Mouse (Mus musculus): ENCODE data around the gene Sept8. TPM values are rescaled to one million over a fixed set of nuclear protein-coding genes. Genes with fewer than 3 reads are reported as not detected.
A peak's percentile ranks its signal among the peaks of the same experiment; 100 is the strongest.

Gene Sept8
- polyA plus RNA-seq, 1 experiment from 2014 or later = 38.1 TPM

DNA sequence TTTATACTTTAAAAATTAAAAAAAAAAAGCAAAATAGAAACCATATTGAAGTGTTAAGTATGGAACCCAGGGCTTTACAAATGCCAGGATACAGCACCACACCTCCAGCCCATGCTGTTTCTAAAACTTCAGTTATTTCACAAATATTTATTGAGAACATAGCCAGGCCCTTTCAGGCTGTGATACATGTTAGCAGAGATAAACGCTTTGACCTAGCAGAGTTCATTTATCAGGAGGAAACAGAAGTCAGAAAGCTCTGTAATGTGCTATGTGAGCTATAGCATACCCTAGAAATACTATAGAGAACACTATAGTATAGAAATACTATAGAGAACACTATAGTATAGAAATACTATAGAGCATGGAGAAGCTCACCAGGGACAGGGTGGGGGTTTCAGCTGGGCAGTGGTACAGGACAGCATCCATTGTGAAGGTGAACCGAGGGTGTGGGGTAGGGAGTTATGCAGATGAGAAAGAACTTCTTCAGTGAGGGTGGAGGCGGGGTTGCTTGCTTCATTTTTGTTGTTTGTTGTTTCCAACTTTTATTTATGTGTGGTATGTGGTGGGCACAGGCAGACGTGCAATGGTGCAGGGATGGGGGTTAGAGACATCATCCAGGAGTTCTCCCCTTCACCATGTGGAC is 37.8 kb upstream of the Sept8 start:
- Histone ChIP-seq H3K4me3 (no peak overlapping the region), H3K9me3 (no peaks in the 10 kb centered on the region; the same call in 1 of the 2 replicates), H3K27me3 (peaks cover 62% of the 10 kb centered on the region), H3K4me2 (no peak overlapping the region), H3K4me1 (peaks cover 17% of the 10 kb centered on the region), H3K36me3 (no peaks in the 10 kb centered on the region), H3K9ac (no peak overlapping the region), H3K27ac (no peak overlapping the region)
- 65% methylated on average over 4 of the region's 4 CpGs for WGBS
- ATAC-seq (ENCODE audit: insufficient number of reproducible peaks, insufficient read depth, low FRiP score, low TSS enrichment, low read depth) = no peak

GRCm38 (mm10) chr11:53483159-53483891 is 35.7 kb upstream of the Sept8 start:
- Histone ChIP-seq H3K4me1 (peaks cover 30% of the 10 kb centered on the region), H3K27me3 (peaks cover 64% of the 10 kb centered on the region), H3K27ac (no peak overlapping the region), H3K9ac (no peak overlapping the region), H3K36me3 (no peaks in the 10 kb centered on the region), H3K9me3 (no peaks in the 10 kb centered on the region; the same call in 1 of the 2 replicates), H3K4me3 (no peak overlapping the region), H3K4me2 (no peak overlapping the region)
- ATAC-seq (ENCODE audit: insufficient number of reproducible peaks, insufficient read depth, low FRiP score, low TSS enrichment, low read depth) = no peak
- 72% methylated on average over 9 of the region's 9 CpGs for WGBS

GRCm38 (mm10) chr11:53485719-53486118 is 33.3 kb upstream of the Sept8 start:
- Histone ChIP-seq H3K36me3 (no peaks in the 10 kb centered on the region), H3K4me1 (peaks cover 13% of the 10 kb centered on the region), H3K4me3 (no peak overlapping the region), H3K4me2 (no peak overlapping the region), H3K9me3 (no peaks in the 10 kb centered on the region; the same call in 1 of the 2 replicates), H3K27ac (no peak overlapping the region), H3K27me3 (peaks cover 40% of the 10 kb centered on the region), H3K9ac (no peak overlapping the region)
- 48% methylated on average over 3 of the region's 3 CpGs for WGBS
- no peak for ATAC-seq (ENCODE audit: insufficient number of reproducible peaks, insufficient read depth, low FRiP score, low TSS enrichment, low read depth)

DNA sequence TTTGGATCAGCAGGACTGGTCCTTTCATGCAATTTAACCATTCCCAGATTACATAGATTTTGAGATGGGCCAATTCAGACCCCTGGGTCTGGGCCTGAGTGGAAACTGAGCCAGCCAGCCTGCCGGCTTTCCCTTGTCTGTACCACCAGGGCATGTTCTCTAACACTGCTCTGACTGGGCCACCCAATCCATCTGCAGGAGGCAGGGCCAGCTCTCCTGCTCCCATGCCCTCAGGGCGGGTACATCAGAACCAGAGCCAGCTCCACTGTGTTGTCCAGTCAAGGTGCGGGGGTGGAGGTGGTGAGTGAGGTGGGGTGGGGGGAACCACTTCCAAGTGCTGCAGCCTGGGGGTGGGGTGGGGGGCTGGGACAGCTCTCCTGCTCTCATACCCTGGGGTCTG is 32.7 kb upstream of the Sept8 start:
- Histone ChIP-seq H3K9me3 (no peaks in the 10 kb centered on the region; the same call in 1 of the 2 replicates), H3K4me3 (no peak overlapping the region), H3K27ac (no peak overlapping the region), H3K36me3 (no peaks in the 10 kb centered on the region), H3K27me3 (peaks cover 34% of the 10 kb centered on the region), H3K4me1 (peaks cover 13% of the 10 kb centered on the region), H3K9ac (no peak overlapping the region), H3K4me2 (peak overlapping the region; percentile 61)
- 52% methylated on average over 3 of the region's 3 CpGs for WGBS
- ATAC-seq (ENCODE audit: insufficient number of reproducible peaks, insufficient read depth, low FRiP score, low TSS enrichment, low read depth) = peak; percentile 32; the same call in 1 of the 2 replicates

DNA sequence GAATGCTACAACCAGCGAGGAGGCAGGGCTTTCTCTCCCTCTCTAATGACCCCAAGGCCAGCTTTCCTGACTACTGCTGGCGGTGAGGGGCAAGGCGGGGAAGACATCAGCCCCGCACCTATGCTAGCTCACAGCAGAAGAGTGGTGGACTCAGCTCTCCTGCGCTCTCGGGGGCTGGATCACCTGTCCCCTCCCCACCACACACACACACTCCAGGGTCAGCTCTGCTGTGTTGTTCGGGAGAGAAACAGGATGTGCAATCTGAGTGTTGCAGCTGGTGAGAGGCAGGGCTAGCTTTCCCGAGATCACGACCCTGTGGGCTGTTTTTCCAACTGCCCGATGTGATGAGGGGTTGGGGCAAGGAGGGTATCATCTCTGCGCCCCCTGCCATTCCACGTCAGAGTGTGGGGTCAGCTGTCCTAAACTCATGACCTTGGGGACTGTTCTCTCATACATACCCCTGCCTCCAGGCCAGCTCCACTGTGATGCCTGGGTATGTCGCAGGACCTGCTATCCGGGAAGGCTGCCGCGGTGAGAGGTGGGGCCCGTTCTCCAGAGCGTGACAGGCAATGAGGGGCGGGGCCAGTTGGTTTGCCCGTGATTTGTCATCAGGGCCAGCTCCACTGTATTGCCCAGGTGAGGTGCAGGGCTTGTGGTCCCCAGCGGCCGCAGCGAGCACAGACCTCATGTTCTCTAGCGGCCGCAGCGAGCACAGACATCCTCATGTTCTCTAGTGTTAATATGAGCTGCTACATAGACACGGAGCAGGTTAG is 32.0 kb upstream of the Sept8 start:
- ATAC-seq (ENCODE audit: insufficient number of reproducible peaks, insufficient read depth, low FRiP score, low TSS enrichment, low read depth) = no peak; the same call in 1 of the 2 replicates
- H3K9ac ChIP-seq = peak overlapping the region; percentile 22; the same call in 1 of the 2 replicates

DNA sequence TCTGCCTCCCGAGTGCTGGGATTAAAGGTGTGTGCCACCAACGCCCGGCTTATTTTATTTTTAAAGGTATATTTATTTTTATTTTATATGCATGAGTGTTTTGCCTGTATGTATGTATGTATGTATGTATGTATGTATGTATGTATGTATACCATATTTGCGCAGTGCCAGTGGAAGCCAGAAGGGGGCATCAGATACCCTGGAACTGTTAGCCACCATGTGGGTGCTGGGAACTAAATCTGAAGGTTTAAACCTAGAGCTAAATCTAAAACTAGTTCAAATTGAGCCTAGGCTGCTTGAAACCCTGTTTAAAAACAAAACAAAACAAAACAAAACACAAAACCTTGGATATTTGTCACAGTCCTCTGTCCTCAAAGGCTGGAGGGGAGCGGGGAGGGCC is 30.1 kb upstream of the Sept8 start:
- H3K36me3 ChIP-seq = no peaks in the 10 kb centered on the region
- H3K9me3 ChIP-seq = no peaks in the 10 kb centered on the region; the same call in 1 of the 2 replicates
- WGBS = 95% methylated on average over 5 of the region's 5 CpGs
- no peak overlapping the region for H3K27ac ChIP-seq
- no peak overlapping the region for H3K4me3 ChIP-seq
- H3K4me1 ChIP-seq = peaks cover 16% of the 10 kb centered on the region
- H3K9ac ChIP-seq = no peak overlapping the region
- no peak for ATAC-seq (ENCODE audit: insufficient number of reproducible peaks, insufficient read depth, low FRiP score, low TSS enrichment, low read depth)
- peaks cover 23% of the 10 kb centered on the region for H3K27me3 ChIP-seq
- no peak overlapping the region for H3K4me2 ChIP-seq

More for the DNA sequence above, 32.0 kb upstream of the Sept8 start:
- peaks cover 28% of the 10 kb centered on the region for H3K27me3 ChIP-seq
- WGBS = 8% methylated on average over 27 of the region's 27 CpGs
- H3K36me3 ChIP-seq = no peaks in the 10 kb centered on the region
- peak overlapping the region; percentile 32 for H3K4me3 ChIP-seq
- H3K9me3 ChIP-seq = no peaks in the 10 kb centered on the region; the same call in 1 of the 2 replicates
- peak overlapping the region; percentile 61 for H3K4me2 ChIP-seq
- H3K4me1 ChIP-seq = peaks cover 15% of the 10 kb centered on the region
- no peak overlapping the region for H3K27ac ChIP-seq

DNA sequence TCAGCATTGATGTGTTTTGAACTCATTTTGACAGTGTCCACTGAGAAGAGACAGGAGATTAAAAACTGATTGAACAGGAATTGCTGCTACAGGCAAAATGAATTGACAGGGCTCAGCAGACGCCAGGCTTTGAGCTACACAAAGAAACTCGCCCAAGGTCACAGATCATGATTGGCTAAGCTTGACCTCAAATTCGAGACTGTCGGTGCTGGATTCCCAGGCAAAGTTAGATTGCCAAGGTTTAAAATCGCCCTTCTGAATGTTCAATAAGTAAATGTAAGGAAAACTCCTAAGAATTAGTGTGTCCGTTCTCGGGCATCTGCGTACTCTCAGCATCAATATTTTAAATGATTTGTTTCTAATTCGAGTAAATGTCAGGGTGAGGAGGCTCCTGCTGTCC is 29.6 kb upstream of the Sept8 start:
- peaks cover 23% of the 10 kb centered on the region for H3K27me3 ChIP-seq
- H3K9me3 ChIP-seq = no peaks in the 10 kb centered on the region; the same call in 1 of the 2 replicates
- H3K4me3 ChIP-seq = no peak overlapping the region
- H3K36me3 ChIP-seq = no peaks in the 10 kb centered on the region
- H3K4me1 ChIP-seq = peaks cover 16% of the 10 kb centered on the region
- no peak overlapping the region for H3K27ac ChIP-seq
- no peak overlapping the region for H3K9ac ChIP-seq
- 63% methylated on average over 9 of the region's 9 CpGs for WGBS
- no peak for ATAC-seq (ENCODE audit: insufficient number of reproducible peaks, insufficient read depth, low FRiP score, low TSS enrichment, low read depth)
- H3K4me2 ChIP-seq = no peak overlapping the region

- Histone ChIP-seq H3K36me3 (no peaks in the 10 kb centered on the region), H3K4me2 (no peak overlapping the region), H3K9ac (no peak overlapping the region), H3K4me1 (peaks cover 15% of the 10 kb centered on the region), H3K9me3 (no peaks in the 10 kb centered on the region; the same call in 1 of the 2 replicates), H3K27me3 (peaks cover 14% of the 10 kb centered on the region), H3K4me3 (no peak overlapping the region), H3K27ac (no peak overlapping the region)
- ATAC-seq (ENCODE audit: insufficient number of reproducible peaks, insufficient read depth, low FRiP score, low TSS enrichment, low read depth) = no peak
- WGBS = 14% methylated on average over 8 of the region's 8 CpGs
These were observed 27.1 kb upstream of the Sept8 start for GRCm38 (mm10) chr11:53491954-53492401.

DNA sequence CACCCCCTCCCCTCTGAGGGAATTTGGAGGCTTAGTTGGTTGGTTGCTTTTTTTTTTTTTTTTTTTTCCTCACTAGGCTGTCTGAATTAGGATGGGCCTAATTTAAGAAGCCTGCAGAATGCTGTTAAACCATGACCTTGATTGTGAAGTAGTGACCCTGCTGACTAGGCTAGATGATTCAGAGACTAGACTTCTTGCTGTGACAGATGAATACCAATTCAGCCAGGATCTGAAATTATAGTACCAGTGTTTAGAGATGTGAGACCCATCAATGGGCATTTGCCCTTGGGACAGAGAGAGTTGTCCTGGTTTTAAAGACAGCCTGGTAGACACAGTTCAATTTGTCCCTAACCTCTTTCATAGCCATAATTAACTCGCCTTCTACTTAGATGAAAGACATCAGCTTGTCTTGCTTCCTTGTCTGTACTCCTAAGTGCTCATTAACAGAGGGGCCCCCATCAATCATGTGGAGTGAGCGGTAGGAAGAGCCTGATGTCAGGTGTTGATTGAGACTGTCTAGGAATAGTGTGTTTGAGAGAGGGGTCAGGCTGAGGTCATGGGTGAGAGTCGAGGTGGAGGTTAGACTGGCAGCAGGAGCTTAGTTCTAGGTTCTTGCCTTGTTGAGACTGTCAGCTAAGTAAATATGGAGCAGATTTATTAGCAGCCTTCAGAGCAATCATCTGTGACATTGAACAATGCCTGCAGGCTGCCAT is 25.7 kb upstream of the Sept8 start:
- Histone ChIP-seq H3K27me3 (no peaks in the 10 kb centered on the region; the same call in 1 of the 2 replicates), H3K4me2 (no peak overlapping the region), H3K9ac (no peak overlapping the region), H3K4me1 (peaks cover 9% of the 10 kb centered on the region; the same call in 1 of the 2 replicates), H3K36me3 (no peaks in the 10 kb centered on the region), H3K9me3 (no peaks in the 10 kb centered on the region; the same call in 1 of the 2 replicates), H3K27ac (no peak overlapping the region), H3K4me3 (no peak overlapping the region)
- ATAC-seq (ENCODE audit: insufficient number of reproducible peaks, insufficient read depth, low FRiP score, low TSS enrichment, low read depth) = no peak
- WGBS = 31% methylated on average over 3 of the region's 3 CpGs

- peak overlapping the region; percentile 60; the same call in 1 of the 2 replicates for H3K27ac ChIP-seq
- WGBS = 25% methylated on average over 6 of the region's 6 CpGs
- H3K4me3 ChIP-seq = no peak overlapping the region
- peaks cover 10% of the 10 kb centered on the region; the same call in 1 of the 2 replicates for H3K4me1 ChIP-seq
- ATAC-seq (ENCODE audit: insufficient number of reproducible peaks, insufficient read depth, low FRiP score, low TSS enrichment, low read depth) = no peak
- H3K27me3 ChIP-seq = 0 out of 2 replicates have a peak, but pooled peaks cover 3% of the 10 kb centered on the region
- H3K4me2 ChIP-seq = no peak overlapping the region
- H3K36me3 ChIP-seq = no peaks in the 10 kb centered on the region
- H3K9ac ChIP-seq = no peak overlapping the region
- no peaks in the 10 kb centered on the region for H3K9me3 ChIP-seq
These were observed 23.6 kb upstream of the Sept8 start for GRCm38 (mm10) chr11:53495417-53495816.

DNA sequence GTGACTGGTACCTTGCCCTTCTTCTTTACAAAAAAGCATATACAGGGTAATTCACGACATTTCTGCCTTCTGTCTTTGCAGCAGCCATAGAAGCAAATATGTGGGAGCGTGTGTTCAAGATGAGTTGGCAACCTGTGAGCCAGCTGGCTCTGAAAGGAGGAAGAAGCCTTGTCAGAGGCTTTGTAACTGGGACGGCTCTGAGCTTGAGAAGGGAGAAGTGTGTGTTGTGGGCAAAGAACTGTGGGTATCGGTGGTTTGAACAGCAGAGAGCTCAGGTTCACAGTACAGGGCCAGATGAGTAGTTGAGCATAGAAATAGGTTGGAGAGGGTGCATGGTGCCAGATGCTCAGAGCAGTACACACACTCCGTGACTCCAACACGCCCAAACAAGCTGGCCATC is 22.1 kb upstream of the Sept8 start:
- H3K27me3 ChIP-seq = peaks cover 3% of the 10 kb centered on the region; the same call in 1 of the 2 replicates
- H3K4me1 ChIP-seq = peaks cover 15% of the 10 kb centered on the region; the same call in 1 of the 2 replicates
- no peaks in the 10 kb centered on the region for H3K9me3 ChIP-seq
- ATAC-seq (ENCODE audit: insufficient number of reproducible peaks, insufficient read depth, low FRiP score, low TSS enrichment, low read depth) = no peak; the same call in 1 of the 2 replicates
- H3K27ac ChIP-seq = no peak overlapping the region
- no peak overlapping the region for H3K4me3 ChIP-seq
- WGBS = 63% methylated on average over 6 of the region's 6 CpGs
- no peaks in the 10 kb centered on the region for H3K36me3 ChIP-seq
- H3K4me2 ChIP-seq = no peak overlapping the region
- H3K9ac ChIP-seq = no peak overlapping the region

All from embryonic facial prominence, embryonic 13.5 days (tissue).